Mouse (Mus musculus) heart, postnatal 0 days (tissue): ENCODE results near the gene Tmem151b.

ENCODE experiments used
- CTCF ChIP-seq: IDR thresholded peaks from 2 replicates; pipeline ENCODE4 v1.5.1; 2016; ENCODE audit warnings: antibody characterized with exemption, control low read depth, low read depth
- EP300 ChIP-seq: IDR thresholded peaks from 2 replicates; pipeline ENCODE4 v1.6.1; 2016; ENCODE audit warnings: antibody characterized with exemption, low read depth

GRCm38 (mm10) chr17:45557998-45558862, 8.8 kb upstream of the Tmem151b start:
- no peak for TF ChIP-seq EP300
- TF ChIP-seq CTCF = no peak
